Mouse (Mus musculus) gastrocnemius, postnatal 4 days (tissue): ENCODE results near the gene Snx32. TPM values are rescaled to one million over a fixed set of nuclear protein-coding genes. Genes with fewer than 3 reads are reported as not detected.

ENCODE experiments used
- DNase-seq, 2 experiments: peaks; one replicate each; pipeline ENCODE4 v3.0.0; 2021 to 2022; ENCODE audit warnings: low spot score in 2 of 2, mixed read lengths in 2 of 2
- long read RNA-seq, 2 experiments: library from polyadenylated mRNA; stranded (forward); transcript quantifications; one replicate each; pipeline ENCODE4 v2.0.0; 2021
- total RNA-seq, 2 experiments: library from RNA; stranded (reverse); gene quantifications; 2 replicates each; pipeline ENCODE4 v1.2.3; 2021

Gene Snx32
- 1 to 10 TPM; 8.4 to 9.3 TPM for total RNA-seq
- long read RNA-seq, experiment 1, partial matches to known transcripts, result 0 of 10 reads
- long read RNA-seq, experiment 1, other reads (novel, unspliced or antisense), result 5 of 10 reads
- long read RNA-seq, experiment 2, partial matches to known transcripts, result 1 of 14 reads
- long read RNA-seq, experiment 2, other reads (novel, unspliced or antisense), result 8 of 14 reads

GRCm38 (mm10) chr19:5510031-5511026 lies at the start of gene Snx32:
Gene Snx32, minus strand, starts transcription at chr19:5510538.
- DNase-seq, result peak; percentile 91 to 97

GRCm38 (mm10) chr19:5559631-5560456 lies 49.5 kb upstream of the Snx32 start:
- no peak for DNase-seq

- no peak for DNase-seq
Measured at GRCm38 (mm10) chr19:5559229-5559628, 48.9 kb upstream of the Snx32 start.

- no peak for DNase-seq
Measured at GRCm38 (mm10) chr19:5558770-5559169, 48.4 kb upstream of the Snx32 start.

- DNase-seq, result no peak
Measured at GRCm38 (mm10) chr19:5558169-5558568, 47.8 kb upstream of the Snx32 start.

DNA sequence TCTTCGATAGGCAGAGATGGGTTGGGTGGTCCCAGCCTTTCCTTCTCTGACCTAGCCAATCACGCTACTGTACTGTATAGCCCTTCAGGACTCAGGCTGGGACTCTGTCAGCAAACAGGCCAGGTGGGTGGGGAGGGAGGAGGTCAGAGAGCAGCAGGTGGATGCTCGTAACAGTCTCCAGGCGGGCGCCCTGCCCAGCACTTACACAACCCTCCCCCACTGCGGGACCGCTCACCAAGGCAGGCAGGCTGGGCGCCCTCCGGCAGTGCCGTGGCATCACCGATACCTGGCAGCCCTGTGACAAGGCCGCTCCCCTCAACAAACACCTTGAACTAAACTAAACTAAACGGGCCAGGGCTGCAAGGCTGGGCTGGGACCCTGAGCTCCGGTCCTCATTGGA lies 43.9 kb upstream of the Snx32 start:
- no peak for DNase-seq

DNA sequence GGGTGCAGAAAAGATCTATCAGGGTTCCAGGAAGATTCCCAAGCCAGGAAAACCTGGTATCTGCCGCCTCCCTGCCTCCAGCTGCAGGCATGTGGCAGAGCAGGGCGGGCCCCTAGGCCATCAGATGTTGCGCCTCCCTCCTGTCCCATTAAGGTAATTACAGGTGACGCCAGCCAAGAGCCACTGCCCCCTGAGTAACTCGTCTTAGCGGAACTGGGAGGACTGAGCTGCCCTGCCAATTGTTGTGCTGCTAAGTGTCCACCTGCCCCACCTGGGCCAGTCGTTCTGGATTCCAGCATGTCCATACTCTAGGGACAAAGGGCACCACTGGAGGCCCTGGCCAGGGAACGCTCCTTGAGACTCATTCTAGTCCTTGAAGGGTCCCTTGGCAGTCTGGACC lies 43.5 kb upstream of the Snx32 start:
- DNase-seq, result no peak

DNA sequence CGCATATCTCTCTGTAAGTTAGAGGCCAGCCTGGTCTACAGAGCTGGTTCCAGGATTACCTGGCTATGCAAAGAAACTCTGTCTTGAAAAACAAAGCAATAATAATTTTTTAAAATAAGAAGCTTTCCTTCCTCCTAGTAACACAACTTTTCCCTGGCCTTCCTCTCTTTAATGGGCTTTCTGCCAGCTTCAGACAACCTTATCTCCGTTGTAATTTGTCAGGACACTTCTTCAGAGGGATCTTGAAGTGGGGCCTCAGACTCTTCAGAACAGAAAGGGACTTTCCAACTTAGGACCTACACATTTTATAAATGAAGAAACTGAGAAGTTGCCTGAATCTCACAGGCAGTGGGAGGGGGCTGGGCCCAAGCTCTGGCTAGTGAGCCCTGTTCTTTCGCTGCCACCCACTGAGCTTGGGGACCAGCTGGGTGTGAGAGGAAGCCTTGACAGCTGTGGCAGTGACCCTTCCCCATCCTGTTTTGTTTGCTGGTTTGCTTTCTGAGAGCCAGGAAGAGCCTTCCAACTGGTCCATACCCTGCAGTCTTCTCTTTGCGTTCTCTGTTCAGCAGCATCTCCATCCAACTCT lies 37.2 kb upstream of the Snx32 start:
- no peak for DNase-seq

GRCm38 (mm10) chr19:5544031-5544430 lies 33.7 kb upstream of the Snx32 start:
- DNase-seq, result no peak

DNA sequence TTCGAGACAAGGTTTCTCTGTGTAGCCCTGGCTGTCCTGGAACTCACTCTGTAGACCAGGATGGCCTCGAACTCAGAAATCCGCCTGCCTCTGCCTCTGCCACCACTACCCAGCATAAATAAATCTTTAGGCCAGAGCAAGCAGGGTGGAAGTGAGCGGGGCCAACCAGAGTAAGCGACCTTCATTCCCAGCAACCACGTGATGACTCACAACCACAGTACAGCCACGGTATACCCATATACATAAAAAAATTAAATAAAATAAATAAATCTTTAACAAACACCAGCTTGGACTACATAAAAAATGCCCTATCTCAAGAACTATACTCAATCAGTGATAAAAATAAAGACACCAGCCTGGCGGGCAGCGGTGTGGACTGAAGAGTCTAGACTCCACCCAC lies 33.0 kb upstream of the Snx32 start:
- no peak for DNase-seq

DNA sequence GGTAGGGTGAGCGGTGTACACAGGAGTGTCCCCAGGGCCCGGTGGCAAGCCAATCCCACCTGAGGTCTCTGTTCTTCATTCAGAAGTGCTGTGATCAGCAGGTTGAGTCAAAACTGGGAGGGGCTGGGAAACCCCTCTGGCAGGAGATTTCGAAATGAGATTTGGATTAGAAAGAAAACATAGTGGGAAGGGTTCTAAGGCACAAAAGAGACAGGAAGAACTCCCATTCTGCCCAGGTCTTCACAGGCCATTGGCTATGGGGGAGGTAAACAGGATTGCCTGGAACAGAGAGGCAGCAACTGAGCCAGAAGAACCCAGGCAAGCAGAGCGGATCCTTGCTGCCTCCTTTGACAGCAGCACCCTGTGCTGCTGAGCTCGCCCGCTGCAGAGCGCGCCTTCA lies 28.4 kb upstream of the Snx32 start:
- no peak for DNase-seq

DNA sequence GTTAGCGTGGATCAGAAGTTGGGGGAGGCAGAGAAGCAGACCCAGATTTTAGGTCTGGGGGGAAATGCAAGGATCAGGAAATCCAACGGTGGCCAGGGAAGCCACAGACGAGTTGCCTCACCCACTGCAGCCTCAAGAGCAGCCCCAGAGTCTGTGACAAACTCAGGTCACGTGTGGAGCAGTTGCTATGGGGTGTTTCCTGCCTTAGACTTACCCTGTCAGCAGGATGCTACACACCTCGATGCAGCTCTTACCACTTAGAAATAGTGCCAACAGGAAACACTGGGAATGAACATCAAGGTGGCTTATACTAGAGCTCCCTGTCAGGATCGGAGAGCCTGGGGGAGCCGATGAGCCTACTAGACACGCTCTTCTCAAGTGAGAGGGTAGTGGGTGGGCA lies 22.2 kb upstream of the Snx32 start:
- DNase-seq, result no peak

GRCm38 (mm10) chr19:5530138-5530524 lies 19.8 kb upstream of the Snx32 start:
- no peak for DNase-seq

DNA sequence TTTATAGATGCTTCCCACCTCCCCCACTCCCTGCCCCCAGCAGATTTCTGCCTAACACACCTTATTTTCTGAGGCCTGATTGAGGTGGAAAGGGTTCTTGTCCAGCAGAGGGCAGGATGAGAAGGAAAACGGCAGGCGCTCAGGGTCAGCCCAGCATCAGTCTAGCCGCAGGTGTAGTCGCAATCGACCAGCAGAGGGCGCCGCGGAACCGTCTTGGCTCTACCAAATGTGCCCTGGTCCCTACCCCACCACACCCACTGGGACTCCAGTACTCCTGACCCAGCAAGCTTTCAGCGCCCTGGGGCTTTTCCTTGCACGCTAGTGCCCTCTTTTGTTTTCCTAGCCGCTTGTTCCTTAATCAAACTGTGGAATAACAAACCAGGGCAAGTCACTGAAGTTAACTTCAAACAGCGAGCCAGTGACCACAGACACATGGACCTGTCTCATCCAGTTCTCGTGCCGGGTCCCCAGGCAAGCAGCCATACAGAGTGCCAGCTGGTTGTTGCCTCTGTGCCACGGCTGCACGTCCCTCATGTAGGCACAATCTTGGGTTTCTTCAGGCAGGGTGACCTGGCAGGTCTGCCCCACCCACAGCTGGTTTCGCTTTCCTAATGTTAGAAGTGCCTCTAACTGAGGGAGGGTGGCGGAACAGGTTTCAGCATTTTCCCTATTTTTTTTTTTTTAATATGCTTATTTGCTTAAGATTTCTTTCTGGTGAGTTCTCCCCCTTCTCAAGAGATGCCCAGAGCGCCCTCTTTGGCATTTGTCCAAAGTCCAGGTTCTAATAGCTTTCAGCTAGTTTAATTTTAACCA lies 19.2 kb upstream of the Snx32 start:
- peak; percentile 93 to 97 for DNase-seq

DNA sequence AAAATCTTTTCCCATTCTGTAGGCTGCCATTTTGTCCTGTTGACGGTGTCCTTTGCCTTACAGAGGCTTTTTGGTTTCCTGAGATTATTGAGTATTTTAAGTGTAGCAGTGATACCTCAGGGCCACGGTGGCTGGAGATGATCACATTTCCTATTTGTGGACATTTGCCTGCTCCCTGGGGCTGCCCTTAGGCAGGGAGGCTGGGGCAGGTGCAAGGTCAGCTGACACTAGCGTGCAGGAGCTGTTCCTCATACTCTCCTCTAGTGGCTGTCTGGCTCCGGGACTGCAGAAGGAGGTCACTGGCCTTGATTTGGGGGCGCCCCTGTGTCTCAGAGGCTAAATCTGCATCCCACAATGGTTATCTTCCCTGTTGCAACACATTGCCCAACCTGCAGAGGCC lies 14.9 kb upstream of the Snx32 start:
- no peak for DNase-seq

GRCm38 (mm10) chr19:5518721-5519120 lies 8.4 kb upstream of the Snx32 start:
- DNase-seq, result no peak

DNA sequence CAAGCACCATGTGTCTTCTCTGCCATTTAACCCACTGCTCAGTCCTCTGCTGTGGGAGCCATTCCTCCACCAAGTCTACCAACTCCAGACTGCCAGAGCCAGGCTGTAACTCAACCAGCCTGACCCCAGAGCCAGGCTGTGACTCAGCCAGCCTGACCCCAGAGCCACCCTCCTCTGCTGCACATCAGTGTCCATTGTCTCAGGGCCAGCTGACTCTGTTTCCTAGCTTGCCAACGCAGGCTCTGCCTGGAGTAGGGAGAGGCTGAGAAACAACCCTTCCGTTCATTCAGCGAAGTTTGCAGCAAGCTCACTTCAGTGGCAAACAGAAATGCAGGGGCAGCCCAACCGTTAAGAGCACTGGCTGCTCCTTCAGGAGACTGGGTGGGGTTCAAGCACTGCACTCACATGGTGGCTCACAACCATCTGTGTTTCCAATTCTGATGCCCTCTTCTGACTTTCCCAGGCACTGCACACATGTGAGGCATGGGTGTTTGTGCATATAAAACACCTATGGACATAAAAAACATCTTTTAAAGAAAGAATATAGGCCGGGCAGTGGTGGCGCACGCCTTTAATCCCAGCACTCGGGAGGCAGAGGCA lies 6.7 kb upstream of the Snx32 start:
- no peak for DNase-seq

DNA sequence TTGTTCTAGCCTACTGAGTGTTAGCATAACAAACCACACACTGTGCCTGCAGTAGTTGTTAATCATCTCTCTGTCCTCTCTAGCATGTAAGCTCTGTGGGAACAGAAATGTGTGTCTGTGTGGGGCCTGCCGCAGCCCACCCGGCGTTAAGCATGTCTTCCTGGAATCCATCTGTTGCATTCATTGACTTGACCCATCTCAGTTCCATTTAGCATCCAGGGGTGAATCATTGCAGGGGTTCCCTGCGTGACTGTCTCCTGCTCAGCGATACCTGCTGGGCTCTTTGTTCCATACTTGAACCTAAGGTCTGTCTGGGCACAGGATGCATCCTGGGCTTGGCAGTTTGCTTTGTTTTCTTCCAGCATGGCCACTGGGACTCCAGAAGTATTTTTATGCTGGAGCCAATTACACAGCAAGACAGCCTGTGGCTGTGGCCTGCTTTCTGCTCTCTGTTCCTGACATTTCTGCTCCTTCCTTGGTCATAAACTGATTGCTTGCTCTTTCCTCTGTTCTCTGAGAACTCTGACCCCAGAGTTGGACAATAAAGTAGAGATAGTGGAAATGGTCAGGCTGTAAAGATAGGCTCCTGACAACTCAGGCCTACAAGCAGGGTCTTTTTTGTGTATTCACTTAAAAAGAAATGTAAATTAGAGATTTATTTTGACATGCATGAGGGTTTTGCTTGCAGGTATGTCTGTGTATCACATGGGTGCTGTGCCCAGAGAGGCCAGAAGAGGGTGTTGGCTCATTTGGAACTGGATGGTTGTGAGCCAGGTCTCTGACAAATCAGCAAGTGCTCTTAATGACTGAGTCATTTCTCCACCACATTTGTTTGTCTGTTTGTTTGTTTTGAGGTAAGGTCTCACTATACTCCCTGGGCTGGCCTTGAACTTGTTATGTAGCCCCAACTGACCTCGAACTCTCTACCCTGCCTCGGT lies 5.8 kb upstream of the Snx32 start:
- no peak for DNase-seq

DNA sequence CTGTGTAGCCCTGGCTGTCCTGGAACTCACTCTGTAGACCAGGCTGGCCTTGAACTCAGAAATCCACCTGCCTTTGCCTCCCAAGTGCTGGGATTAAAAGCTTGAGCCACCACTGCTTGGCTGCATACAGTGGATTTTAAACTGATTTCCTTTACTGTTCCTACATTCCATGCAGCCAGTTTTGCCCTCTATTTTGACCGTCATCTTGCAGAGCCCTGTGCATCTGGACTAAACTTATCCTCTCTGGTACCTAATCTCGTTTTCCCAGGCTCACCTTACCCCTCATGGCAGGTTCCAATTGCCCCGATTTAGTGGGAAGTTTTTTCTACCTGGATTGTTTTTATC lies 2.6 kb upstream of the Snx32 start:
- no peak for DNase-seq
